In the genomic region with DNA sequence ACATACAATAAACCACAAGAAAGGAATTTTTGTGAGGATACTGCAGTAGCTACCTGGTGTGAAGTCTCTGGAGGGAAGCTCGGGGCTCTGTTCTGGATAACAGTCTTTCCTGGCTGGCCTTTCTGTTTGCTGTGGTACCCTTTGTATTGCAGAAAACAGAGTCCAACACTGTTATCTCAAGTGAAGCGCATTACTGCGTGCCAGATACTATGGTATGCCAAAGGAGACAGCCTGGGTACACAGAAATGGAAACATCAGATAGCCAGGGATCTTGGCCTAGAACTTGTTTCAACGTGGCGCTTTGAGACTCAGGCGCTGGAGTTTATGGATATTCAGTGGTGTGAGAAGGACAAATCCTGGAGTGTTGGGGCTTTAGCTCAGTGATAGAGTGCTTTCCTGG, we compare ENCODE assay signal across 19 mouse cellular contexts. TPM values are rescaled to one million over a fixed set of nuclear protein-coding genes. Genes with fewer than 3 reads are reported as not detected.
DNase-seq lines count a peak whose midpoint lies in the region; ATAC-seq and TF ChIP-seq lines count a peak whose summit lies in the region.
"Had no signal": no experiment of that assay in that cellular context is flagged by ENCODE, and none has a peak within 500 bp of the region (broad histone marks: within the 10 kb centered on the region; RNA-seq: fewer than 3 reads in every experiment).

No protein-coding gene starts in this region.

- no peak overlapping the region for H3K4me3 ChIP-seq in heart, embryonic 11.5 days (ENCODE audit: low read depth, low read length)
- H3K4me3 ChIP-seq in heart, embryonic 13.5 days = no peak overlapping the region
- H3K4me3 ChIP-seq in heart, embryonic 15.5 days = no peak overlapping the region
- no peak overlapping the region for H3K4me3 ChIP-seq in heart, postnatal 0 days (ENCODE audit: low read depth, low read length)
- H3K4me3 ChIP-seq: embryonic facial prominence, embryonic 12.5 days; forebrain, embryonic 15.5 days; hindbrain, embryonic 10.5 days; intestine, embryonic 15.5 days had no signal

- intact Hi-C loops in heart, postnatal 14 days (cut with DNase I) = no loop called here

- H3K9me3 ChIP-seq in heart, embryonic 11.5 days (replicated peaks; ENCODE audit: control insufficient read depth, low read length) = no peaks in the 10 kb centered on the region
- H3K9me3 ChIP-seq in heart, embryonic 13.5 days = no peaks in the 10 kb centered on the region
- H3K9me3 ChIP-seq in heart, embryonic 15.5 days (replicated peaks) = no peaks in the 10 kb centered on the region
- H3K9me3 ChIP-seq in heart, postnatal 0 days (replicated peaks; ENCODE audit: control insufficient read depth, low read length) = 0 out of 2 replicates have a peak, but pooled peaks cover 3% of the 10 kb centered on the region
- H3K9me3 ChIP-seq: embryonic facial prominence, embryonic 12.5 days; forebrain, embryonic 15.5 days; intestine, embryonic 15.5 days had no signal

- no peak for TF ChIP-seq EP300 in heart, postnatal 0 days (IDR thresholded peaks at IDR 0.05; ENCODE audit: low read depth)

- WGBS in heart, embryonic 11.5 days (ENCODE audit: insufficient replicate concordance) = 78% methylated on average over 6 of the region's 6 CpGs
- 59% methylated on average over 6 of the region's 6 CpGs for WGBS in heart, embryonic 13.5 days
- WGBS in heart, embryonic 15.5 days = 58% methylated on average over 6 of the region's 6 CpGs
- 51% methylated on average over 6 of the region's 6 CpGs for WGBS in heart, postnatal 0 days

- DNase-seq in heart, adult 18-20 months = peak; percentile 44 to 76
- DNase-seq in heart, postnatal 14 days = no peak
- no peak for DNase-seq in heart, postnatal 0 days (ENCODE audit: low spot score)
- DNase-seq: cerebellum, adult 11-12 months; cerebellum, adult 9-10 months; gastrocnemius, postnatal 14 days; kidney, adult 18-20 months had no signal

- TF ChIP-seq CTCF in heart, postnatal 0 days (IDR thresholded peaks at IDR 0.05; ENCODE audit: low read depth) = no peak

- H3K27ac ChIP-seq in heart, embryonic 11.5 days (ENCODE audit: low read depth, low read length) = no peak overlapping the region; the same call in 1 of the 2 replicates
- peak overlapping the region; percentile 60; the same call in 1 of the 2 replicates for H3K27ac ChIP-seq in heart, embryonic 13.5 days (replicated peaks)
- H3K27ac ChIP-seq in heart, embryonic 15.5 days = peak overlapping the region; percentile 64
- H3K27ac ChIP-seq in heart, postnatal 0 days (ENCODE audit: low read depth) = peak overlapping the region; percentile 52
- H3K27ac ChIP-seq: embryonic facial prominence, embryonic 12.5 days; forebrain, embryonic 15.5 days; hindbrain, embryonic 10.5 days; hindbrain, embryonic 14.5 days; intestine, embryonic 15.5 days had no signal

- peaks cover 10% of the 10 kb centered on the region for H3K36me3 ChIP-seq in heart, embryonic 11.5 days (ENCODE audit: control insufficient read depth, insufficient read depth, low read length)
- peaks cover 31% of the 10 kb centered on the region for H3K36me3 ChIP-seq in heart, embryonic 13.5 days
- H3K36me3 ChIP-seq in heart, embryonic 15.5 days = peaks cover 7% of the 10 kb centered on the region; the same call in 1 of the 2 replicates
- peaks cover 3% of the 10 kb centered on the region; the same call in 1 of the 2 replicates for H3K36me3 ChIP-seq in heart, postnatal 0 days (replicated peaks; ENCODE audit: control insufficient read depth, insufficient read depth, low read length)
- H3K36me3 ChIP-seq: forebrain, embryonic 15.5 days; hindbrain, embryonic 10.5 days; intestine, embryonic 15.5 days had no signal

- no peak overlapping the region for H3K4me2 ChIP-seq in heart, embryonic 11.5 days
- H3K4me2 ChIP-seq in heart, embryonic 13.5 days = no peak overlapping the region
- no peak overlapping the region for H3K4me2 ChIP-seq in heart, embryonic 15.5 days
- H3K4me2 ChIP-seq in heart, postnatal 0 days (ENCODE audit: low read depth, low read length) = no peak overlapping the region
- H3K4me2 ChIP-seq: embryonic facial prominence, embryonic 12.5 days; forebrain, embryonic 15.5 days; hindbrain, embryonic 14.5 days; intestine, embryonic 15.5 days had no signal

- H3K4me1 ChIP-seq in heart, embryonic 11.5 days (ENCODE audit: control insufficient read depth, insufficient read depth, low read length) = peaks cover 10% of the 10 kb centered on the region
- H3K4me1 ChIP-seq in heart, embryonic 13.5 days = peaks cover 32% of the 10 kb centered on the region
- peaks cover 17% of the 10 kb centered on the region for H3K4me1 ChIP-seq in heart, embryonic 15.5 days (replicated peaks)
- H3K4me1 ChIP-seq in heart, postnatal 0 days (ENCODE audit: control insufficient read depth, insufficient read depth) = peaks cover 32% of the 10 kb centered on the region
- H3K4me1 ChIP-seq: embryonic facial prominence, embryonic 12.5 days; forebrain, embryonic 15.5 days; intestine, embryonic 15.5 days had no signal

- ATAC-seq in heart, embryonic 11.5 days (replicated peaks; ENCODE audit: insufficient number of reproducible peaks, low FRiP score, low TSS enrichment) = no peak
- no peak for ATAC-seq in heart, embryonic 13.5 days (ENCODE audit: extremely low read depth, insufficient number of reproducible peaks, low FRiP score, low TSS enrichment)
- ATAC-seq in heart, embryonic 15.5 days (replicated peaks; ENCODE audit: insufficient number of reproducible peaks, insufficient read depth, low FRiP score, low read depth) = no peak
- no peak for ATAC-seq in heart, postnatal 0 days (ENCODE audit: insufficient read depth, low read depth)
- ATAC-seq: activated CD4-positive, CD25-positive, alpha-beta regulatory T cell, adult 4 months; forebrain, embryonic 15.5 days; intestine, embryonic 15.5 days; Patski had no signal

- no peaks in the 10 kb centered on the region for H3K27me3 ChIP-seq in heart, embryonic 11.5 days (ENCODE audit: control insufficient read depth, insufficient read depth, low read length)
- H3K27me3 ChIP-seq in heart, embryonic 13.5 days (replicated peaks) = no peaks in the 10 kb centered on the region
- no peaks in the 10 kb centered on the region for H3K27me3 ChIP-seq in heart, embryonic 15.5 days
- no peaks in the 10 kb centered on the region for H3K27me3 ChIP-seq in heart, postnatal 0 days (ENCODE audit: control insufficient read depth, insufficient read depth, low read length)
- H3K27me3 ChIP-seq: CH12.LX; embryonic facial prominence, embryonic 12.5 days; forebrain, embryonic 15.5 days; intestine, embryonic 15.5 days; Patski had no signal

- H3K9ac ChIP-seq in heart, embryonic 11.5 days (ENCODE audit: low read depth, low read length) = no peak overlapping the region
- no peak overlapping the region for H3K9ac ChIP-seq in heart, embryonic 13.5 days
- H3K9ac ChIP-seq in heart, embryonic 15.5 days = no peak overlapping the region
- H3K9ac ChIP-seq in heart, postnatal 0 days (replicated peaks; ENCODE audit: low read depth, low read length) = no peak overlapping the region
- H3K9ac ChIP-seq: embryonic facial prominence, embryonic 12.5 days; forebrain, embryonic 15.5 days; hindbrain, embryonic 14.5 days; intestine, embryonic 15.5 days had no signal

RNA-seq across cellular contexts. Expression of gene Lgals12, which starts 21.2 kb away (rescaled TPM):
- total RNA-seq in heart, adult 18-20 months (2021) = 1 to 10 TPM in 1 of 2 experiments, under 1 TPM in 1; 0.35 to 3.4 TPM
- not detected in 2 replicates for polyA plus RNA-seq in heart, embryonic 11.5 days (2014; fragmentation: Nextera tagmentation; extraction: Ambion mirVana)
- 0.25 and 0.27 TPM in 2 replicates for polyA plus RNA-seq in heart, embryonic 13.5 days (2015; fragmentation: Nextera tagmentation; extraction: Ambion mirVana)
- total RNA-seq in heart, postnatal 14 days (2021) = 1 to 10 TPM in 1 of 2 experiments, under 1 TPM in 1; 0.44 to 1.6 TPM
- 0.21 and 0.49 TPM in 2 replicates for polyA plus RNA-seq in heart, embryonic 15.5 days (2015; fragmentation: Nextera tagmentation; extraction: Ambion mirVana)
- total RNA-seq in heart, postnatal 0 days (2014; rRNA removed; ENCODE audit: low replicate concordance) = not detected in 2 replicates
- 0.04 and 0.05 TPM in 2 replicates for polyA plus RNA-seq in heart, postnatal 0 days (2015; fragmentation: Nextera tagmentation; extraction: Ambion mirVana)
- total RNA-seq: CH12.LX had no signal
- polyA plus RNA-seq: activated CD4-positive, CD25-positive, alpha-beta regulatory T cell, adult 4 months; hindbrain, embryonic 10.5 days; Patski had no signal

RNA-seq across cellular contexts. Expression of gene Hrasls5, which starts 26.6 kb away (rescaled TPM):
- not detected for total RNA-seq in heart, adult 18-20 months (2021)
- polyA plus RNA-seq in heart, embryonic 11.5 days (2014; fragmentation: Nextera tagmentation; extraction: Ambion mirVana) = not detected in 2 replicates
- not detected in 2 replicates for polyA plus RNA-seq in heart, embryonic 13.5 days (2015; fragmentation: Nextera tagmentation; extraction: Ambion mirVana)
- total RNA-seq in heart, postnatal 14 days (2021) = not detected
- not detected in 2 replicates for polyA plus RNA-seq in heart, embryonic 15.5 days (2015; fragmentation: Nextera tagmentation; extraction: Ambion mirVana)
- not detected in 2 replicates for total RNA-seq in heart, postnatal 0 days (2014; rRNA removed; ENCODE audit: low replicate concordance)
- not detected in 2 replicates for polyA plus RNA-seq in heart, postnatal 0 days (2015; fragmentation: Nextera tagmentation; extraction: Ambion mirVana)
- total RNA-seq: CH12.LX; gastrocnemius, postnatal 14 days had no signal
- polyA plus RNA-seq: activated CD4-positive, CD25-positive, alpha-beta regulatory T cell, adult 4 months; embryonic facial prominence, embryonic 12.5 days; forebrain, embryonic 11.5 days; forebrain, embryonic 15.5 days; hindbrain, embryonic 10.5 days; hindbrain, embryonic 14.5 days; intestine, embryonic 15.5 days; Patski had no signal

RNA-seq across cellular contexts. Expression of gene Pla2g16, which starts 28.5 kb away (rescaled TPM):
- total RNA-seq in heart, adult 18-20 months (2021) = 100 to 1,000 TPM; 122 to 149 TPM
- polyA plus RNA-seq in heart, embryonic 11.5 days (2014; fragmentation: Nextera tagmentation; extraction: Ambion mirVana) = 42.5 and 46.7 TPM in 2 replicates
- polyA plus RNA-seq in heart, embryonic 13.5 days (2015; fragmentation: Nextera tagmentation; extraction: Ambion mirVana) = 60.1 and 65.2 TPM in 2 replicates
- 10 to 100 TPM; 77.3 to 83.3 TPM for total RNA-seq in heart, postnatal 14 days (2021)
- polyA plus RNA-seq in heart, embryonic 15.5 days (2015; fragmentation: Nextera tagmentation; extraction: Ambion mirVana) = 47.0 and 52.7 TPM in 2 replicates
- 41.6 and 45.6 TPM in 2 replicates for total RNA-seq in heart, postnatal 0 days (2014; rRNA removed; ENCODE audit: low replicate concordance)
- 69.2 and 74.1 TPM in 2 replicates for polyA plus RNA-seq in heart, postnatal 0 days (2015; fragmentation: Nextera tagmentation; extraction: Ambion mirVana)

Comparison
In these comparisons a context has a peak if more than half of its experiments do, and no peak if none do; other contexts are left out.
1. DNase-seq: peak in heart, adult 18-20 months (2 of 2); none in heart, postnatal 14 days (0 of 2) and heart, postnatal 0 days (single experiment).